Mouse (Mus musculus) erythroblast, embryonic 14.5 days (primary cell): ENCODE data around the gene Enpp3. TPM values are rescaled to one million over a fixed set of nuclear protein-coding genes. Genes with fewer than 3 reads are reported as not detected.

ENCODE experiments used
- H3K27me3 ChIP-seq: 2 replicates; pipeline ENCODE4 v1.6.1; 2012; ENCODE audit warnings: inconsistent platforms; ENCODE audit not compliant: control insufficient read depth
- H3K36me3 ChIP-seq: 2 replicates; pipeline ENCODE4 v1.6.1; 2012; ENCODE audit warnings: mild to moderate bottlenecking, inconsistent platforms; ENCODE audit not compliant: control insufficient read depth
- H3K4me1 ChIP-seq: 2 replicates; pipeline ENCODE4 v1.6.1; 2012; ENCODE audit warnings: inconsistent platforms; ENCODE audit not compliant: control insufficient read depth
- H3K4me3 ChIP-seq: replicated peaks from 2 replicates; pipeline ENCODE3; 2012; ENCODE audit warnings: moderate library complexity, mild to moderate bottlenecking, inconsistent platforms
- H3K9me3 ChIP-seq: 2 replicates; pipeline ENCODE4 v1.6.1; 2012; ENCODE audit warnings: low read length, inconsistent platforms, mixed read lengths; ENCODE audit not compliant: control insufficient read depth
- GATA1 ChIP-seq: IDR thresholded peaks from 2 replicates; pipeline ENCODE4 v1.6.1; 2012; ENCODE audit warnings: low read length, inconsistent platforms, mixed read lengths
- TAL1 ChIP-seq: IDR thresholded peaks from 3 replicates; pipeline ENCODE4 v1.6.1; 2012; ENCODE audit warnings: low read length, inconsistent platforms, mixed read lengths
- polyA plus RNA-seq: library from polyadenylated mRNA; stranded (reverse); fragments of >175 nt; gene quantifications from 2 replicates; pipeline ENCODE4 v1.2.3, GENCODE M21; 2012

Gene Enpp3
- polyA plus RNA-seq, 1 experiment, result not detected

DNA sequence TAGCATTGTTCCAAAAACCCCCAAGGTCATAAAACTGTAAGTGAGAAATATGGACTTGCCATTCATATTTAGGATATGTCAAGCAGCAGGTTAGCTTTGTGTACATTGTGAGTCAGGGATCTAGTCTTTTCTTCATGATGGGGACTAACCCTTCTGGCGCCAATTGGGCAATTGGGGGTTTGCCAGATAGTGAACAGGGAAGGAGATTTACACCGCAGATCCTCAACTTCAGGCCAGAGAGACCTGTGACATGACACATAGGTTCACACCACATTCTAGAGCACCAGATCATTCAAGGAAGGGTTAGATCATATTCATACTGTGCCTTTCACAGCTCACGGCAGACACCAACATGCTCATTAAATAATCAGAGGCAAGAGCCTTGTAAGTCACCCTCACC lies 58.7 kb downstream of the Enpp3 start:
- Histone ChIP-seq H3K4me1 (peaks cover 34% of the 10 kb centered on the region), H3K36me3 (peaks cover 2% of the 10 kb centered on the region; the same call in 1 of the 2 replicates)

DNA sequence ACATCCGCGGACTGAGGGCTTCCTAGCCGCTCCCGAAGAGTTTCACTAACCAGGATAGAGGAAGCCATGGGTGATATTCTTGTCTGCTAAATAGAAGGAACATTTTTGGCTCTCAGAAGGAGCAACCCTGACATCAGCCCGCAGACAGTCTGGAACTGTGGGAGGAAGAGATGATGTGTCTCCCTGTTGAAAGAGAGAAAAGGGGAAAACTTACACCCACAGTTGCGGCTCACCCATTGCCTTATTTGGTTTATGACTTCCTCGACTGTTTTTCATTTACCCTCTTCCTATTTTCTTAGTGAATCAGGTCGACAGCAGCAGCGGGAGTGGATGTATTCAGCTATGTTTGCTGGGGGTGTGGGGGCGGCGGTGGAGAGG lies 64.0 kb downstream of the Enpp3 start:
- Histone ChIP-seq H3K9me3 (no peaks in the 10 kb centered on the region), H3K4me1 (peaks cover 7% of the 10 kb centered on the region), H3K36me3 (no peaks in the 10 kb centered on the region), H3K4me3 (no peak overlapping the region), H3K27me3 (no peaks in the 10 kb centered on the region)
- TF ChIP-seq TAL1, result no peak
- no peak for TF ChIP-seq GATA1

More for the DNA sequence above, 58.7 kb downstream of the Enpp3 start:
- H3K9me3 ChIP-seq, result no peaks in the 10 kb centered on the region
- peak overlapping the region; percentile 15 for H3K4me3 ChIP-seq
- H3K27me3 ChIP-seq, result no peaks in the 10 kb centered on the region
- TF ChIP-seq GATA1 (no peak), TAL1 (no peak)

DNA sequence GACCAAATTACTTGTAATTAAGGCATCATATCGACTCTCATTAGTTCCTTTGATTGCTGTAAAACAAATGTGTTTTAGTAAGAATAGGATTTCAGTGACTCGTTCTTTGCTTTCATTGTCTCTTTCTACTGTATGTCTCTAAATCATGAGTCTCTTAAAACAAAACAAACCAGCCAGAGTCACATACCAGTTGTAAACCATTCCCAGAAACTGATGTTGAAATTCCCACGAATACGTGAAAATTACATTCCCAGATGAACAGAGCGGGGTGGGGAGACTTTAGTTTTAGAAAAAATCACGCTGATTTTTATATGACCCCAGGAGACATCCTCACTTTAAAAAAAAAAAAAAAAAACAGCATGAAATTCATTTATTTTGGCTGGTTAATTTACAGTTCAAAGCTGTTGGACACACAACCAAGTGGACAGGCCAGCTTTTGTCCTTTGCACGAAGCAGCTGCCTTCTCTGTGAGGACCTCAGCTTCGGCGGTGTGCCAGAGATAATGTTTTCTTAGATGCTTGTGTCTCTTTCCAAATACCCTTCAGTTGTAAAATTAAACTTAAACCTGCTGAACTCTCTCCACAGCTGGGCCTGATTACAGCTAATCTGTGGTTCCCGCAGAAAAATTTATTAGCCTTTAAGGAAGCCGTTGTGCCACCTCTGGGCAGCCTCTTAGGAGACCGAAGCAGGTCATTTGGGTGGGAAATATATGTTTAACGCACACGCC lies 64.5 kb downstream of the Enpp3 start:
- H3K27me3 ChIP-seq, result no peaks in the 10 kb centered on the region
- H3K4me1 ChIP-seq, result peaks cover 3% of the 10 kb centered on the region; the same call in 1 of the 2 replicates
- TF ChIP-seq TAL1, result no peak
- TF ChIP-seq GATA1, result no peak
- H3K9me3 ChIP-seq, result no peaks in the 10 kb centered on the region
- H3K36me3 ChIP-seq, result peaks cover 2% of the 10 kb centered on the region; the same call in 1 of the 2 replicates
- no peak overlapping the region for H3K4me3 ChIP-seq

DNA sequence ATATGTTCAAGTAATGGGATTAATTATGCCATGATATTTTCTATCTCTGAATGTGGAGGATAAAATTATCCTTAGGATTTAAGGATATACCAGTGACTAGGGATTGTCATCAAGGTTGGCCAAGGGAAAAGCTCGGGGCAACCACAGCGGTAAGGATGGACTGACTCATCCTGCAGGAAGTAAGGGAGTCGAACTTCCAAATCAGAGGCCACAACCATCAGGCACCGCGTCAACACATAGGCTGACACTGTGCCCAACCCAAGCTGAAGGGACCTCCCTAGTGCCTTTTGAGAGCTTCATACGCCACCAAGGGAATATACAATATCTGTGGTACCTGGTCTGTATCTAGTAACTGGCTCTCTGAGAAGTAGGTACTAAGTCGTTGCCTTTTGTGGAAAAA lies 73.1 kb downstream of the Enpp3 start:
- Histone ChIP-seq H3K4me3 (no peak overlapping the region), H3K36me3 (peaks cover 2% of the 10 kb centered on the region; the same call in 1 of the 2 replicates), H3K4me1 (no peaks in the 10 kb centered on the region), H3K27me3 (no peaks in the 10 kb centered on the region), H3K9me3 (no peaks in the 10 kb centered on the region)
- TF ChIP-seq GATA1 (no peak), TAL1 (no peak)

DNA sequence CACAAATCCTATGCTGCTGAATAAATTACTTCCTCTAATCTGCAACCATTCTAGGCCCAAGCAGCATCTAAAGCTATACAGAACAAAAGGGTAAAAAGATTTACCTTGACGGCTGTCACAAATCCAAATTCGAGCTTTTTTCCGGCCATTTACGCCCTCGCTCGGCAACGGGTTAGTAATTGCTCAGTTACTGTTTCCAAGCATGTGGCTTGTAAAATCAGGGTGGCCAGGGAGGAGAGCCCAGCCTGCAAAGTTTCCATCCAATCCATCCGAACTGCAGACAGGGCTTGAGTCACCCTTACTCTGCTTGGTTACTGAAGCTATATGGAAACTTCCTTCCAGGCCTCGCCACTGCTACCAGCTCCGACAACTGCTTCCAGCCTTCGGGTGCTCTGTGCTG lies 74.9 kb downstream of the Enpp3 start:
- H3K36me3 ChIP-seq, result no peaks in the 10 kb centered on the region
- TF ChIP-seq TAL1 (no peak), GATA1 (no peak)
- H3K27me3 ChIP-seq, result no peaks in the 10 kb centered on the region
- no peak overlapping the region for H3K4me3 ChIP-seq
- H3K9me3 ChIP-seq, result no peaks in the 10 kb centered on the region
- no peaks in the 10 kb centered on the region for H3K4me1 ChIP-seq

DNA sequence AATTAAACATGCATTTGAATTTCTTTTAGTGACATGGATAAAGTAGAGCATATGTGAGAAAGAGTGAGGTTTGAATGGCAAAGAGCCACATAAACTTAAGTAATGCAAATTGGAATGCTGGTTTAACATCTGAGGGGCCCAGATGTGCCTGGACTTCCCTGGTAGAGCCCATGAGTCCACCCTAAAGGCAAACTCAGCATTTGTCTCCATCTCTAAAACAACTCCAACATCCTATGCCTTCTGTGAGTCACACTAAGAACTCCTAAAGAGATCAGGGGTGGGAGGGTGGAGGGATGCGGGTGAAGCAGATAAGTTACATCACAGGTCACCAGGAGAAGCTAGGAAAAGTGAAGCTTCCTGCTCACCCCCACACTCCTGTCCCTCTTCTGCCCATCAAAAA lies 76.6 kb downstream of the Enpp3 start:
- Histone ChIP-seq H3K36me3 (no peaks in the 10 kb centered on the region), H3K9me3 (no peaks in the 10 kb centered on the region), H3K4me1 (no peaks in the 10 kb centered on the region), H3K27me3 (no peaks in the 10 kb centered on the region), H3K4me3 (no peak overlapping the region)
- TF ChIP-seq TAL1 (no peak), GATA1 (no peak)

DNA sequence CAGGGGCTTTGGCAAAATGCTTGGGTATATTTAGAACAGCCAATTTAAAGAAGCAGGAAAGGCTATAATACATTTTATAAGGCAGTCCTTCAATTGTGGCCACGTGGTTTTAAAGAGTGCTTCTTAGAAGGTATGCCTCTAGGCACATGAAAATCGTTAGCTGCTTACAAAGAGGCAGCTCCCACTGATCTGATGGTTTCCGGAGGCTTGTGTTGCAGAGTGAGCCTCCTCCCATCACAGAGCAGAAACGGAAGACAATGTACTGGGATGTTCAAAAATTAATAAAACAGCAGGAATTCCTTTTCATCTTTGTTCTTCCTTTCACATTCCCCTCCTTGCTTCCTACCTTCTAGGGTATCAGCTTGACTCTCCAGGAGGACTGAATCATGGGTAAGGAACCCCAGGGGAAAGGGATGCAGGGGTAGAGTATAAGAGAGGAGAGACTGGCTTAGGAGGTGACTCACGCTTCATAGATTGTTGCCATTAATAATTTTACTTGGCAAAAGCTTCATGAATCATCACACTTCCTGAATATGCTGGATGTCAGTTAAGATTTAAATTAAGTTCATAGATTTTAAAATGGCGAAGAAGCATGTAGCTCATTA lies 77.4 kb downstream of the Enpp3 start:
- no peaks in the 10 kb centered on the region for H3K4me1 ChIP-seq
- no peaks in the 10 kb centered on the region for H3K27me3 ChIP-seq
- TF ChIP-seq GATA1 (no peak), TAL1 (no peak)
- H3K4me3 ChIP-seq, result no peak overlapping the region
- no peaks in the 10 kb centered on the region for H3K9me3 ChIP-seq
- no peaks in the 10 kb centered on the region for H3K36me3 ChIP-seq

DNA sequence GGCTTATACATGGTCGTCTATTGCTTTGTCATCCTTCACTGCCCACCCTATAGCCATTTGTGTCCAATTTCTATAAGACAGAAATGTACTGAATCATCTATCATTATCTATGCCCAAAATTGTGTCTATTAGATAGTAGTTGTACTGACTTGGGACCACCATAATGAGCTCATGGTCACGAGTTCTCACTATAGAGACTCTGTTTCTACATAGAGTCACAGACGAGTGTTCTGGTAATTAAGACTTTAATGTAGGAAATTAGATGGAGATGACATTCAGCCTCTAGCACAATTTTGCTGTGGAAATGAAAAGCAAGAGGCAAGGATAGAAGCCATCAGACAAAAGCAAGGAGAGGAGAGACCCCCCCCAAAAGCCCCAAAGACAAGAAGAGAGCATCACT lies 78.0 kb downstream of the Enpp3 start:
- Histone ChIP-seq H3K27me3 (no peaks in the 10 kb centered on the region), H3K9me3 (no peaks in the 10 kb centered on the region), H3K4me3 (no peak overlapping the region), H3K36me3 (no peaks in the 10 kb centered on the region), H3K4me1 (no peaks in the 10 kb centered on the region; the same call in 1 of the 2 replicates)
- TF ChIP-seq TAL1 (no peak), GATA1 (no peak)

DNA sequence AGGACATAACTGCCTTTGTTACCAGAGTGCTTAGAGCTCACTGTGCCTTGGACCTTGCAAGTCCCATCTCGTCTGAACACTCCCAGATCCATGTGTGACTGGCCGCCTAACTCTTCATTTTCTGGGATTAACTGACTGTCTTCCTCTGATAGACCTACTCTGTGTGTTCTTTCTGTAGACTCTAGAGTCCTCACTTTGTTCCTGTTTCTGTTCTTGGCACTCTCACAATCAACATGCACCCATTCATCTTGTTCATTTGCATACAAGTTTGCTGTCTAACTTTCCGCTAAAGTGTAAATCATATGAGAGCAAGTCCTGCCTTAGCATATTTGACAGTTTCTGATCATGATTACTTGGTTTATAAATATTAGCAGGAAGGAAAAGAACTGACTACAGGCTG lies 79.4 kb downstream of the Enpp3 start:
- H3K4me3 ChIP-seq, result no peak overlapping the region
- no peaks in the 10 kb centered on the region for H3K27me3 ChIP-seq
- H3K9me3 ChIP-seq, result no peaks in the 10 kb centered on the region
- H3K36me3 ChIP-seq, result no peaks in the 10 kb centered on the region
- TF ChIP-seq TAL1 (no peak), GATA1 (no peak)
- peaks cover 8% of the 10 kb centered on the region for H3K4me1 ChIP-seq
